8 mouse cellular contexts compared by ENCODE assay signal in the genomic region with DNA sequence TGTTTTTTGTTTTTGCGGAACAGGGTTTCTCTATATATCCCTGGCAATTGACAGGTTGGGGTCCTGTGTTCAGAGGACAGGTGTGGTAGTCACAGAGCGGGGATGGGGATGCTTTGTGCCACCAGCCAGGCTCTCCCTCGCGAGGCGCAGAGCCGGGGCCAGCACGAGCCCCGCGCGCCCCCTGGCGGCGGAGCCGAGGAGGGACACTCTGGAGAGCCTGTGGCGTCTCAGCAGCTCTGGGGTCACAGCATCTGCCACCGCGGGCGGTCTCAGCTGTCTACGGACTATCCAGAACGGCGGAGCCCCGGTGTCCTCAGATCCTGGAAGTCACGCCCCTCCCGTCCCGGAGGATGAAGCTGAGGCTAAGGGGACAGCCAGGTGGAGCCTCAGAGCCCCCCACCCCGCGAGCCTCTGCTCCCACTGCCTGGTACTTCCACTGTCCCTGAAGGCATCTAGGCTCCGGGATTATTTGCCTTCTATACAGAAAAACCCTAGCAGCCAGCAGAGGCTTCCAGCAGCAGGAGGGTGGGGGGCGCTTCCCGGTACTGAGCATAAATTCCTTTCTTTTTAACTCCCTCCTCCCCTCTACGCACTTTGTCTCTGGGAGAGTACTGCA.
DNase-seq lines count a peak whose midpoint lies in the region; ATAC-seq and TF ChIP-seq lines count a peak whose summit lies in the region.

No protein-coding gene starts in this region.

- H3K27ac ChIP-seq in ES-E14 (ENCODE audit: insufficient read depth, low read depth, low read length, poor library complexity, severe bottlenecking), result no peak overlapping the region
- no peak overlapping the region for H3K27ac ChIP-seq in forebrain, embryonic 13.5 days
- no peak overlapping the region for H3K27ac ChIP-seq in heart, postnatal 0 days (ENCODE audit: low read depth)
- no peak overlapping the region for H3K27ac ChIP-seq in liver, postnatal 0 days (ENCODE audit: low read depth)
- no peak overlapping the region for H3K27ac ChIP-seq in neural tube, embryonic 13.5 days (replicated peaks)

- no peaks in the 10 kb centered on the region for H3K9me3 ChIP-seq in ES-E14 (ENCODE audit: control insufficient read depth, insufficient read depth, low read depth, low read length)
- no peaks in the 10 kb centered on the region for H3K9me3 ChIP-seq in forebrain, embryonic 13.5 days (replicated peaks)
- H3K9me3 ChIP-seq in heart, postnatal 0 days (replicated peaks; ENCODE audit: control insufficient read depth, low read length), result no peaks in the 10 kb centered on the region
- no peaks in the 10 kb centered on the region for H3K9me3 ChIP-seq in liver, postnatal 0 days (ENCODE audit: low read length)
- no peaks in the 10 kb centered on the region for H3K9me3 ChIP-seq in neural tube, embryonic 13.5 days

- H3K4me3 ChIP-seq in ES-E14 (ENCODE audit: insufficient read depth in 1 of 2, low read depth in 1 of 2, low read length in 2 of 2, poor library complexity in 1 of 2, severe bottlenecking in 1 of 2), result peak overlapping the region; percentile 43; a peak in 3 of 4 replicates
- H3K4me3 ChIP-seq in forebrain, embryonic 13.5 days, result peak overlapping the region; percentile 20; the same call in 1 of the 2 replicates
- H3K4me3 ChIP-seq in heart, postnatal 0 days (ENCODE audit: low read depth, low read length), result no peak overlapping the region
- no peak overlapping the region for H3K4me3 ChIP-seq in liver, postnatal 0 days (ENCODE audit: low read depth, low read length)
- H3K4me3 ChIP-seq in neural tube, embryonic 13.5 days, result peak overlapping the region; percentile 27

- H3K4me2 ChIP-seq in forebrain, embryonic 13.5 days, result peak overlapping the region; percentile 55
- peak overlapping the region; percentile 42; the same call in 1 of the 2 replicates for H3K4me2 ChIP-seq in heart, postnatal 0 days (ENCODE audit: low read depth, low read length)
- no peak overlapping the region; the same call in 1 of the 2 replicates for H3K4me2 ChIP-seq in liver, postnatal 0 days (ENCODE audit: low read depth, low read length)
- peak overlapping the region; percentile 56 for H3K4me2 ChIP-seq in neural tube, embryonic 13.5 days

- H3K9ac ChIP-seq in ES-E14 (ENCODE audit: insufficient read depth, low read depth, low read length, poor library complexity, severe bottlenecking), result no peak overlapping the region; the same call in 1 of the 2 replicates
- 0 out of 2 replicates have a peak overlapping the region, but pooled peaks have one; percentile 30 for H3K9ac ChIP-seq in forebrain, embryonic 13.5 days
- H3K9ac ChIP-seq in heart, postnatal 0 days (replicated peaks; ENCODE audit: low read depth, low read length), result no peak overlapping the region
- H3K9ac ChIP-seq in liver, postnatal 0 days (replicated peaks), result no peak overlapping the region
- peak overlapping the region; percentile 65 for H3K9ac ChIP-seq in neural tube, embryonic 13.5 days

- peak; percentile 93 for TF ChIP-seq CTCF in heart, postnatal 0 days (IDR thresholded peaks at IDR 0.05; ENCODE audit: low read depth)
- TF ChIP-seq CTCF in liver, postnatal 0 days (IDR thresholded peaks at IDR 0.05; ENCODE audit: low read depth), result peak; percentile 99

- peak; percentile 84 for ATAC-seq in forebrain, embryonic 13.5 days
- peak; percentile 87 for ATAC-seq in heart, postnatal 0 days (ENCODE audit: insufficient read depth, low read depth)
- ATAC-seq in liver, postnatal 0 days, result peak; percentile 78
- ATAC-seq in neural tube, embryonic 13.5 days (ENCODE audit: low read depth), result peak; percentile 86

- no peaks in the 10 kb centered on the region for H3K27me3 ChIP-seq in forebrain, embryonic 13.5 days
- H3K27me3 ChIP-seq in heart, postnatal 0 days (ENCODE audit: control insufficient read depth, insufficient read depth, low read length), result no peaks in the 10 kb centered on the region
- H3K27me3 ChIP-seq in liver, postnatal 0 days (ENCODE audit: insufficient read depth, low read length), result no peaks in the 10 kb centered on the region
- H3K27me3 ChIP-seq in neural tube, embryonic 13.5 days, result no peaks in the 10 kb centered on the region; the same call in 1 of the 2 replicates

- no peak for TF ChIP-seq EP300 in heart, postnatal 0 days (IDR thresholded peaks at IDR 0.05; ENCODE audit: low read depth)
- TF ChIP-seq EP300 in liver, postnatal 0 days (IDR thresholded peaks at IDR 0.05; ENCODE audit: low read depth), result no peak

- 5% methylated on average over 30 of the region's 30 CpGs for WGBS in forebrain, embryonic 13.5 days
- 5% methylated on average over 29 of the region's 30 CpGs for WGBS in heart, postnatal 0 days
- WGBS in liver, postnatal 0 days (ENCODE audit: insufficient replicate concordance), result 7% methylated on average over 30 of the region's 30 CpGs
- WGBS in neural tube, embryonic 13.5 days, result 5% methylated on average over 30 of the region's 30 CpGs

- H3K4me1 ChIP-seq in ES-E14 (ENCODE audit: control insufficient read depth in 2 of 2, insufficient read depth in 2 of 2, low read length in 2 of 2, poor library complexity in 1 of 2), result no peaks in the 10 kb centered on the region
- 0 out of 2 replicates have a peak, but pooled peaks cover 4% of the 10 kb centered on the region for H3K4me1 ChIP-seq in forebrain, embryonic 13.5 days
- no peaks in the 10 kb centered on the region for H3K4me1 ChIP-seq in heart, postnatal 0 days (ENCODE audit: control insufficient read depth, insufficient read depth)
- peaks cover 2% of the 10 kb centered on the region; the same call in 1 of the 2 replicates for H3K4me1 ChIP-seq in liver, postnatal 0 days (ENCODE audit: insufficient read depth)
- H3K4me1 ChIP-seq in neural tube, embryonic 13.5 days (replicated peaks), result peaks cover 11% of the 10 kb centered on the region

- in situ Hi-C loops in ES-E14 (cut with MboI; ENCODE audit: low sequenced_read_pairs in 2 of 2, unreplicated experiment in 2 of 2), result loop anchor here in 1 of 2 experiments (10.0 kb wide), 2 partner anchors 111 to 441 kb away; a partner anchor contains a TSS

- H3K36me3 ChIP-seq in ES-E14 (ENCODE audit: control insufficient read depth, insufficient read depth, low read length, poor library complexity, severe bottlenecking), result no peaks in the 10 kb centered on the region
- H3K36me3 ChIP-seq in forebrain, embryonic 13.5 days (ENCODE audit: poor library complexity, severe bottlenecking), result no peaks in the 10 kb centered on the region
- no peaks in the 10 kb centered on the region for H3K36me3 ChIP-seq in heart, postnatal 0 days (replicated peaks; ENCODE audit: control insufficient read depth, insufficient read depth, low read length)
- H3K36me3 ChIP-seq in liver, postnatal 0 days (replicated peaks; ENCODE audit: insufficient read depth, low read length), result no peaks in the 10 kb centered on the region
- no peaks in the 10 kb centered on the region for H3K36me3 ChIP-seq in neural tube, embryonic 13.5 days

- DNase-seq in ES-E14 (ENCODE audit: low read depth, low spot score), result peak; percentile 62
- DNase-seq in c-Kit-positive CD71-positive TER-119-positive erythroid progenitor cells, embryonic 14.5 days (ENCODE audit: low spot score), result peak; percentile 66
- DNase-seq in heart, postnatal 0 days (ENCODE audit: low spot score), result peak; percentile 36
- peak; percentile 71 to 79 for DNase-seq in kidney, postnatal 25 days
- DNase-seq in liver, postnatal 0 days, result peak; percentile 84
- peak; percentile 87 for DNase-seq in testis, postnatal 10 days (ENCODE audit: low spot score)

TF ChIP-seq in ES-E14, 5 proteins besides CTCF, POLR2A, EP300 and RAD21:
- no peak; the same call in 1 of the 2 replicates for TF ChIP-seq ZNF384 (IDR thresholded peaks at IDR 0.05; ENCODE audit: low read depth, low read length)
- peak; percentile 96 for TF ChIP-seq ZC3H11A (IDR thresholded peaks at IDR 0.05; ENCODE audit: borderline replicate concordance, low read depth, low read length)
TF ChIP-seq in ES-E14: peak in this region for 1.

Comparison
In these comparisons a context has a peak if more than half of its experiments do, and no peak if none do; other contexts are left out.
1. DNase-seq: peak in every context shown above with its lines; median percentile 87 in testis, postnatal 10 days; 84 in liver, postnatal 0 days; 75 in kidney, postnatal 25 days; 66 in c-Kit-positive CD71-positive TER-119-positive erythroid progenitor cells, embryonic 14.5 days; 62 in ES-E14; 36 in heart, postnatal 0 days.
2. H3K4me3 ChIP-seq: peak in ES-E14 (2 of 2), forebrain, embryonic 13.5 days (single experiment) and neural tube, embryonic 13.5 days (single experiment); none in heart, postnatal 0 days (single experiment) and liver, postnatal 0 days (single experiment).
3. H3K9ac ChIP-seq: peak in forebrain, embryonic 13.5 days (single experiment) and neural tube, embryonic 13.5 days (single experiment); none in ES-E14 (single experiment), heart, postnatal 0 days (single experiment) and liver, postnatal 0 days (single experiment).
4. Peak in every context shown above with its lines, with median percentiles within 50 percentile points of each other: ATAC-seq.